Mouse (Mus musculus): ENCODE results near the gene BC051665. TPM values are rescaled to one million over a fixed set of nuclear protein-coding genes. Genes with fewer than 3 reads are reported as not detected.

The BC051665 gene
- total RNA-seq (2021) = not detected in 2 replicates
- long read RNA-seq = 0 reads

DNA sequence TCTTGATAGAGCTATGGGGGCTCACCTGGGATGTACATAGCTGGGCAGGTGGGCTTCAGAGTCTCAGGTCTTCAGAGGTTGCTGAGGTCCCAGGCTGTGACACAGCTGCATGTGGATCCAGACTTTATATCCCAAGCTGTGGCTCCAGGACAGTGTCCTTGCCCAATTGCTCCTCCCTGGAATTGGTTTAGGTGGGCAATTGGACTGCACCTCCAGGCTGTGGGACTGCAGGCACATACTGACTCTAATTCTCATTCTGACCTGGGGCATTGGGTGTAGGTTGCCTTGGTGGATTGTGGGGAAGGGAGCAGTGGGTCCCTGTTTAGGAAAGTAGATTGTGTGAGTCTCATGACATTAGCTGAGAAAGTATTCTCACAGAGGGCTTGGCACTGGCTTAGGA lies at the start of gene BC051665:
Gene BC051665 (minus strand): TSS at position 101 of the 400 bp plus-strand sequence.
- no peak for DNase-seq

DNA sequence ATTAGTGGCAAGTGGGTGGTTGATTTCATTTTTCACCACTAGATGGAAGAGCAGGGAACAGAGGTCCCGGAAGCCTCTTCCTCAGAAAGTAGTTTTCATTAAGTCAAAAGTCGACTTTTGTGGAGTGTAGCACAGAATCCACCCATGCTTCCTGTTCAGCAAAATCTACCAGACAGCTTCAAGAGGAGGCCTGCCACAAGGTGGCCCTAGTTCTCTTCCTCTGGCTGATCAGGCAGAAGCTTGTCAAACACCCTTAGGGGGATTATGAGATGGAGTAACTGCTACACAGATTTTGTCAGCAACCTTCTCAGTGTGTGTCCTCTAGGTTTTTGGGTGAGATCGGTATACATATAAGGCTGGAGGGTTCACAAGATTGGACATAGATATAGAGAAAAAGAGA lies 39.9 kb upstream of the BC051665 start:
- DNase-seq = no peak

DNA sequence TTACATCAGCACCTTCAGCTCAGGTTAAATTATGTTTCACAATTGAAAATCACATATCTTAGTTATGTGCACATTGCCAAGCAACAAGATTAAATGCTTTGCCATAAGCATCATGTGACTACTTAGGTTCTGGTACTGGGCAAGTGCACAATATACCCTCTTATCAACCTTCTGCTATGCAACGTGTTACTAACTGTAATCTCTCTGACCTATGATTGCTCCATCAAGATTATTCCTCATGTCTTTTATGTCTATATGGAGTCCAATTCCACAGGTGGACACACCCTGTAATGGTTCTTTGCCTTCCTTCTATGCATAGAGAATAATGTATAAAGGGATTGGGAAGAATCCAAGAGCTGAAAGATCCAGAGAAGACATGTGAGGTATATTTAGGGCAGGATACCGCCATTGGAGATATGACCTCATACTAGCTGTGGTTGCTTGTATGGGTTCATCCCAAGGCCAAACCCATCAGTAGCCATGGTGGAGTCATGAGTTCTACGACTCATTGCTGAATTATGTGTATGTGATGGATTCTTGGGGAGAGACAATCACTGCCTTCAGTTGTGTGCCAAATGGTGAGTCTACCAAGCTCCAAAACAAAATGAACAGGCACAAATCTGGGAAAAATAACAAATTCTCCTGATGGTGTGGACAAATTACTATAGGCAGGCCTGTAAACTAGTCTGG lies 34.5 kb upstream of the BC051665 start:
- DNase-seq = no peak

DNA sequence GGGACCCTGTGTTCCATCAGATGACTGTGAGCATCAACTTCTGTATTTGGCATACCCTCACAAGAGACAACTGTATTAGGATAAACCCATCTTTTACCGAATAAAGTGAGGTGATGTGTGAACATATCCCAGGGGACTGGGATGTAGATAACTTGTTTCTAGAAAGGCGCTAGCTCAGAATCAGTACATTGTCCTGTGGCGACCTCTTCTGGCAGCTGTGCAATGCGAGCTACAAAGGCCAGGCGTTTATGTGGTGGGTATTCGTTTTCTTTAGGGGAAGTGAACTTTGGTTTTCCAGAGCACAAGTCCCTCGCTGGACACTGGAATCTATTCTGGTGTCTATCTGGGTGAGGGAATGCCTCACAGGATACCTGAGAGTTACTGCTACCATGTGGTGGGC lies 33.3 kb upstream of the BC051665 start:
- peak; percentile 34 for DNase-seq

- DNase-seq = no peak
Measured at GRCm38 (mm10) chr13:60813722-60814121, 27.6 kb upstream of the BC051665 start.

DNA sequence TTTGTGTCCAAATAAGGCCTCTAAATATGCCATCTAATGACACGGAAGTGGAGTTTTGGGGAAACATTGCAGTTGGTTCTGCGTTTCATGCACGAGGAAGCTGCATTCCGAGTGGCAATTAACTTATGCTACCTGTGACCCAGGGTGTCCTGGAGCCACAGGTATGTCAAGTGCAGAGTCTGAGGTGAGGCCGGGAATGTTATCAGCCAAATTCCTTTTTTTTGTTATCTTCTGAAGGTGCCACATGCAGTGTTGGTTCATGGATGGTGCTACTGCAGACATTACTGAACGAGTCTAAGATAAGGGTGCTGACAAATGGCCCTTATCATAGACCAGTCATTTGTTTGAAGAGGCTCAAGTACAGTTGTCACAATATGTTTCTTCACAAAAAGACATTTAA lies 26.6 kb upstream of the BC051665 start:
- DNase-seq = no peak

DNA sequence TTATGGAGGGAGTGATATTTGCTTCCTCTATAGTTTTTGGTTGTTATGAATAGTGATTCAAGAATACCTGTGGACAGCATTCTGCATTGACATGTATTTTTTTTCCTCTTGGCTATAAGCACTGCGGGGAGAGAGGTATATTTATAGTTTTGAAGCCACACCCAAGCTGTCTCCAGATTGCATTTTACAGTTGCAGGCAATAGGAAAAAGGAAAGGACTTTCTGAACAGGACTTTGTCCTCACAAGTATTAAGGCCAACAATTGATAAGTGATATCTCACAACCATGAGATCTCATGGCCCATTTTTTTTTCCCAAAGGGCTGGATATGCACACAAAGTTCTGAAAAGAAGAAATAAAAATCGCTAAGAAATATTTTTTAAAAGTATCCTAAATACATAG lies 23.5 kb upstream of the BC051665 start:
- DNase-seq = no peak

DNA sequence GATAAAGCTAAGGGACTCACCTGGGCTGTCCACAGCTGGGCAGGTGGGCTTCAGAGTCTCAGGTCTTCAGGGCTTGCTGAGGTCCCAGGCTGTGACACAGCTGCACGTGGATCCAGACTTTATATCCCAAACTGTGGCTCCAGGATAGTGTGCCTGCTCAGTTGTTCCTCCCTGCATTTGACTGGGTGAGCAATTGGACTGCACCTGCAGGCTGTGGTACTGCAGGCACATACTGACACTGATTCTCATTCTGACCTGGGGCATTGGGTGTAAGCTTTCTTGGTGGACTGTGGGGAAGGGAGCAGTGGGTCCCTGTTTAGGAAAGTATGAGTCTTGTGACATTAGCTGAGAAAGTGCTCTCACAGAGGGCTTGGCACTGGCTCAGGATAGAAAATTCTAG lies 16.6 kb upstream of the BC051665 start, which contains the start of gene Ctsll3:
Gene Ctsll3 (minus strand): TSS at position 101 of the 400 bp plus-strand sequence.
- DNase-seq = no peak

DNA sequence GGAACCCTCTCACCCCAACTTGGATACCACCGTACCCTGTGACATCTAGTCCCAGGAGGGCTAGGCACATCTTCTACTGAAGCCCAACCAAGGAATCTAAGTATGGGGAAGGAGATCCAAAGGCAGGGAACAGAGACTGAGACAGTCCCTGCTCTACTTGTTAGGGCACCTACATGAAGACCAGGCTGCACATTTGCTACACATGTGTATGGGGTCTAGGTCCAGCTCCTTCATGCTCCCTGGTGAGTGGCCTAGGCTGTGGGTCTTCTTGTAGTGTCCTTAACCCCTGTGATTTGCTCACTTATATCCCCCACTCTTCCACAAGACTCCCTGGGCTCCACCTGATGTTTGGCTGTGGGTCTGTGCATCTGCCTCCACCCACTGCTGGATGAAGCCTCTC lies 3.3 kb upstream of the BC051665 start:
- no peak for DNase-seq

DNA sequence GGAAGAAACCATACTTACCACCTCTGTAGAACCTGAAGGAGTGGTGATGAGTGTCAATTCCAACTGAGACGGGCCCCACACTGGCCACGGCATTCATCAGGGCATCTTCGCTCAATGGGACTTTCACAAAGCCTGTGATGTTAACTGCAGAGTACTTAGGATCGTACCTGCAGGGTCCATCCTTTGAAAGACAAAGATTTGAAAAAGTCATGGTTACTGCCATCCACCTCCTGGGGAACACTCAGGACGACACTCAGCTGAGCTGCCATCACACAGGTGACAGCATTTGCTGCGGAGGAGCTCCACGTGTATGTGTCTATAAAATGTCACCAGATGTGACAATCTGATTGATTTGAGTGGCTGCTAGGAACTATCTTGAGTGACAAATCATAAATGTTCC lies 2.9 kb downstream of the BC051665 start:
- no peak for DNase-seq

- no peak for DNase-seq
Measured at GRCm38 (mm10) chr13:60780534-60780933, 5.6 kb downstream of the BC051665 start.

DNA sequence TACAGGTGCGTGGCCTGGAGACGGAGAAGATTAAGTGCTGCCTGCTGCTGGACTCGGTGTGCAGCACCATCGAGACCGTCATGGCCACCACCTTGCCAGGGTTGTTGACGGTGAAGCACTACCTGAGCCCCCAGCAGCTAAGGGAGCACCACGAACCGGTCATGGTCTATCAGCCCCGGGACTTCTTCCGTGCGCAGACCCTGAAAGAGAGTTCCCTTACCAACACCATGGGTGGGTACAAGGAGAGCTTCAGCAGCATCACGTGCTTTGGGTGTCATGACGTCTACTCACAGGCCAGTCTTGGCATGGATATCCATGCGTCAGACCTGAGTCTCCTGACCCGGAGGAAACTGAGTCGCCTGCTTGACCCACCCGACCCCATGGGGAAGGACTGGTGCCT lies 25.0 kb downstream of the BC051665 start:
- DNase-seq = no peak

DNA sequence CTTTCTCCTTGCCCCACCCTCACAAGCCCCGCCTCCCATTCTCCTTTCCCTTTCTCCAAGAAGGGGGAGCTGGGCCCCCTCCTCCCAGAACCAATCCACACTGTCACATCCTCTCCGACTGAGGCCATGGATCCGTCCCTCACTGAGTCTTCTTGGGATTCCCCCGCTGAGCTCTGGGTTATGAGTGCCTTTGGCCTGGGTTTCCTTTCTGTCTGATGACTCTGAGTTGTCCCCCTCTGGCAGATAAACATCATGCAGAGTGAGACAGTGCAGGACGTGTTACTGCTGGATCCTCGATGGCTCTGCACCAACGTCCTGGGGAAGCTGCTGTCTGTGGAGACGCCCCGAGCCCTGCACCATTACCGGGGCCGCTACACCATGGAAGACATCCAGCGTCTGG lies 25.8 kb downstream of the BC051665 start:
- DNase-seq = no peak

- DNase-seq = peak; percentile 58
Measured at GRCm38 (mm10) chr13:60759136-60759535, 27.0 kb downstream of the BC051665 start.

GRCm38 (mm10) chr13:60757292-60757691 lies 28.9 kb downstream of the BC051665 start:
- no peak for DNase-seq

GRCm38 (mm10) chr13:60755251-60755650 lies 30.9 kb downstream of the BC051665 start:
- DNase-seq = no peak

- no peak for DNase-seq
Measured at GRCm38 (mm10) chr13:60753216-60753615, 32.9 kb downstream of the BC051665 start.

DNA sequence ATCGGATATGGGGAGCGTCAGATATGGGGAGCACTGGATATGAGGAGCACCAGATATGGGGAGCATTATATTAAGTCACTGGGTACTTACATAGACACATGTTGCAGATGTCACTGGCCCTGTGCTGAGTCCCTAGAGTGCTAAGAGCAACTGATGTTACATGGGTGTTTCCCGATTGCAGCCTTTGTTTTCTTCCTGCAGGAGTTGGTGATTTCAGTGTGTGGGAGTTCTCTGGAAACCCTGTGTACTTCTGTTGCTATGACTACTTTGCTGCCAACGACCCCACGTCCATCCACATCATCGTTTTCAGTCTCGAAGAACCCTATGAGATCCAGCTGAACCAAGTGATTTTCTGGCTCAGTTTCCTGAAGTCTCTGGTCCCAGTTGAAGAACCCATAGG lies 35.2 kb downstream of the BC051665 start:
- no peak for DNase-seq

GRCm38 (mm10) chr13:60748556-60748955 lies 37.6 kb downstream of the BC051665 start:
- no peak for DNase-seq

GRCm38 (mm10) chr13:60747201-60747600 lies 39.0 kb downstream of the BC051665 start:
- no peak for DNase-seq

- DNase-seq = no peak
Measured at GRCm38 (mm10) chr13:60746271-60746670, 39.9 kb downstream of the BC051665 start.

- no peak for DNase-seq
Measured at GRCm38 (mm10) chr13:60745358-60745757, 40.8 kb downstream of the BC051665 start.

- no peak for DNase-seq
Measured at GRCm38 (mm10) chr13:60744736-60745135, 41.4 kb downstream of the BC051665 start.

DNA sequence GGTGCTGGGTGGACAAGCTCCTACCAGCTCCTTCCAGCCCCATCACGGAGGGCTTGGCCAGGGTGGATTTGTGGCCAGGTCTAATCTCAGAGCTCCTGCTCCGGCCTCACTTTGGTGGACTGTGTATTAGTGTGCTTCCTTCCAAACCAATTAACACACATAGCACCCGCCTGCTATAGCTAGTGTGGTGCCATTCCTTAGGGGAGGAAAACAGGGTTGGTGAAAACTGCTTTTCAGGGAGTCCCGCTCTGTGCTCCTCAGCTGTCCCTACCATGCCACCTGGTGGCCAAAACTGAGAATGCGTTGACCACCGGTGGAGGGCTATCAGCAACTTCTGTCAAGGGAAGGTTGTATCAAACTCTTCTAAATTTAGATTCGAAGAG lies 42.1 kb downstream of the BC051665 start:
- peak; percentile 86 for DNase-seq
